9 mouse cellular contexts compared by ENCODE assay signal in the genomic region with DNA sequence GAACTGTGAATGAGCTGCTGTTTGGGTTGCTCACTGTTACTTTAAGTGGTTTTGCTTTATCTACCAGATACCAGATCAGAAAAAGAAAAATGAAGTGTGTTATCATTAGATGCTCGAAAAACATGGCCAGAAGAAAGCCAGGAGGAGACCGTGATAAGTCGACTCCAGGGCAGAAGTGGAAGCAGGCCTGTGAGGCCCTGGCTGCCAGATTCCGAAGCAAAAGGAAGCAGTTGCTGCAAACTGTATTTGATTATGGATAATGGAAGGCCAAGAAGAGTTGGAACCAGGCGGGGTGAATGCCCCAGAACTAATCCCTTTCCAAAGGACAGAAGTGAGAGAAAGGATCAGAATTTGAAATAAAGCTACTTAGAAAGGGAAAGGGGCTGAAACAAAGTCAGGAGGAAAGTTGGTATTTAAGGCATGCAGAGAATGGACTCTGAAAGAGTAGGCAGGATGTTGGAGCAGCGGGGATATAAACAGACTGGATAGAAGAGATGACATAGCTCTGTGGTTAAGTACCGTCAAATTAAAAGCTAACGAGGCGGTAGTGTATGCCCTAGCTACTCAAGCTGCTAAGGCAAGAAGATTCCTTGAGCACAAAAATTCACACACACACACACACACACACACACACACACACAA. TPM values are rescaled to one million over a fixed set of nuclear protein-coding genes. Genes with fewer than 3 reads are reported as not detected.
A peak's percentile ranks its signal among the peaks of the same experiment; 100 is the strongest.
DNase-seq lines count a peak whose midpoint lies in the region; ATAC-seq and TF ChIP-seq lines count a peak whose summit lies in the region.
"Had no signal": no experiment of that assay in that cellular context is flagged by ENCODE, and none has a peak within 500 bp of the region (broad histone marks: within the 10 kb centered on the region; RNA-seq: fewer than 3 reads in every experiment).

No protein-coding gene starts in this region.

- no peak for DNase-seq in limb, embryonic 14.5 days (ENCODE audit: low spot score)
- DNase-seq in limb, embryonic 10.5 days (ENCODE audit: low spot score): no peak
- peak; percentile 62 for DNase-seq in c-Kit-positive CD71-positive TER-119-negative erythroid progenitor cells, embryonic 14.5 days (ENCODE audit: low read depth)
- DNase-seq in adrenal gland, adult (ENCODE audit: inconsistent age in 2 of 2, low spot score in 1 of 2): no peak
- DNase-seq: kidney, adult 18-20 months had no signal

- no peak overlapping the region for H3K4me3 ChIP-seq in limb, embryonic 14.5 days (replicated peaks; ENCODE audit: low read length)
- no peak overlapping the region for H3K4me3 ChIP-seq in limb, embryonic 10.5 days

- H3K9me3 ChIP-seq in limb, embryonic 14.5 days (ENCODE audit: control insufficient read depth, low read length): no peaks in the 10 kb centered on the region
- no peaks in the 10 kb centered on the region for H3K9me3 ChIP-seq in limb, embryonic 10.5 days (replicated peaks)

- H3K4me2 ChIP-seq in limb, embryonic 14.5 days (replicated peaks; ENCODE audit: low read depth, low read length, severe bottlenecking): no peak overlapping the region

- WGBS in limb, embryonic 14.5 days: 28% methylated on average over 9 of the region's 9 CpGs
- WGBS in limb, embryonic 10.5 days: 49% methylated on average over 9 of the region's 9 CpGs

- TF ChIP-seq POLR2A in limb, embryonic 14.5 days (IDR thresholded peaks at IDR 0.05; ENCODE audit: borderline replicate concordance, extremely low read depth, insufficient read depth, insufficient read length): no peak

- no peak for ATAC-seq in limb, embryonic 14.5 days (ENCODE audit: low FRiP score, low read depth)
- peak; percentile 53; the same call in 1 of the 2 replicates for ATAC-seq in erythroblast, adult 5-6 weeks (replicated peaks; ENCODE audit: low FRiP score, poor library complexity, severe bottlenecking)
- ATAC-seq in megakaryocyte-erythroid progenitor cell, adult 5-6 weeks (replicated peaks; ENCODE audit: low FRiP score, low TSS enrichment, poor library complexity, severe bottlenecking): peak; percentile 90
- ATAC-seq in frontal cortex, adult (ENCODE audit: low TSS enrichment): no peak

- no peaks in the 10 kb centered on the region for H3K36me3 ChIP-seq in limb, embryonic 14.5 days (ENCODE audit: control insufficient read depth, insufficient read depth, low read length)
- no peaks in the 10 kb centered on the region for H3K36me3 ChIP-seq in limb, embryonic 10.5 days

- H3K27me3 ChIP-seq in limb, embryonic 14.5 days (ENCODE audit: control insufficient read depth, insufficient read depth, low read length): no peaks in the 10 kb centered on the region
- no peaks in the 10 kb centered on the region for H3K27me3 ChIP-seq in limb, embryonic 10.5 days (ENCODE audit: low read depth, poor library complexity, severe bottlenecking)

- H3K27ac ChIP-seq in limb, embryonic 14.5 days (replicated peaks; ENCODE audit: low read depth, low read length): 0 out of 2 replicates have a peak overlapping the region, but pooled peaks have one; percentile 19
- no peak overlapping the region for H3K27ac ChIP-seq in limb, embryonic 10.5 days

- no peaks in the 10 kb centered on the region for H3K4me1 ChIP-seq in limb, embryonic 14.5 days (ENCODE audit: control insufficient read depth, insufficient read depth, low read length)
- peaks cover 12% of the 10 kb centered on the region for H3K4me1 ChIP-seq in limb, embryonic 10.5 days

- H3K9ac ChIP-seq in limb, embryonic 14.5 days (ENCODE audit: low read depth, low read length, severe bottlenecking): 0 out of 2 replicates have a peak overlapping the region, but pooled peaks have one; percentile 7

RNA-seq across cellular contexts. Expression of gene Lats2, which starts 4.7 kb away (rescaled TPM):
- 28.5 and 34.7 TPM in 2 replicates for polyA plus RNA-seq in limb, embryonic 14.5 days (2012; rRNA removed)
- 25.3 and 29.7 TPM in 2 replicates for polyA plus RNA-seq in limb, embryonic 14.5 days (2014; fragmentation: Nextera tagmentation; extraction: Ambion mirVana)
- polyA plus RNA-seq in limb, embryonic 10.5 days (2016; fragmentation: Nextera tagmentation; extraction: Ambion mirVana): 16.3 and 21.0 TPM in 2 replicates
- 6.3 and 7.9 TPM in 2 replicates for total RNA-seq in erythroblast, adult 5-6 weeks (2015; ENCODE audit: low replicate concordance)
- total RNA-seq in erythroblast, adult 5-6 weeks (2017; ENCODE audit: low replicate concordance): 9.9 and 16.0 TPM in 2 replicates
- total RNA-seq in megakaryocyte-erythroid progenitor cell, adult 5-6 weeks (2014; fragmentation: Nextera tagmentation): 6.3 and 11.0 TPM in 2 replicates
- 2.4 and 3.2 TPM in 2 replicates for total RNA-seq in megakaryocyte-erythroid progenitor cell, adult 5-6 weeks (2017)

RNA-seq across cellular contexts. Expression of gene Gm49361, which starts 7.6 kb away (rescaled TPM):
- not detected in 2 replicates for polyA plus RNA-seq in limb, embryonic 14.5 days (2012; rRNA removed)
- not detected in 2 replicates for polyA plus RNA-seq in limb, embryonic 14.5 days (2014; fragmentation: Nextera tagmentation; extraction: Ambion mirVana)
- not detected in 2 replicates for polyA plus RNA-seq in limb, embryonic 10.5 days (2016; fragmentation: Nextera tagmentation; extraction: Ambion mirVana)
- total RNA-seq in erythroblast, adult 5-6 weeks (2015; ENCODE audit: low replicate concordance): not detected in 2 replicates
- not detected in 2 replicates for total RNA-seq in erythroblast, adult 5-6 weeks (2017; ENCODE audit: low replicate concordance)
- not detected in 2 replicates for total RNA-seq in megakaryocyte-erythroid progenitor cell, adult 5-6 weeks (2014; fragmentation: Nextera tagmentation)
- not detected in 2 replicates for total RNA-seq in megakaryocyte-erythroid progenitor cell, adult 5-6 weeks (2017)
- total RNA-seq: monocyte, adult 5-6 weeks had no signal

RNA-seq across cellular contexts. Expression of gene Sap18, which starts 44.5 kb away (rescaled TPM):
- polyA plus RNA-seq in limb, embryonic 14.5 days (2012; rRNA removed): 19.3 and 39.6 TPM in 2 replicates
- 37.5 and 45.6 TPM in 2 replicates for polyA plus RNA-seq in limb, embryonic 14.5 days (2014; fragmentation: Nextera tagmentation; extraction: Ambion mirVana)
- polyA plus RNA-seq in limb, embryonic 10.5 days (2016; fragmentation: Nextera tagmentation; extraction: Ambion mirVana): 25.2 and 34.5 TPM in 2 replicates
- 35.7 and 47.8 TPM in 2 replicates for total RNA-seq in erythroblast, adult 5-6 weeks (2015; ENCODE audit: low replicate concordance)
- total RNA-seq in erythroblast, adult 5-6 weeks (2017; ENCODE audit: low replicate concordance): 4.3 and 16.0 TPM in 2 replicates
- total RNA-seq in megakaryocyte-erythroid progenitor cell, adult 5-6 weeks (2014; fragmentation: Nextera tagmentation): 172 and 187 TPM in 2 replicates
- 28.6 and 29.8 TPM in 2 replicates for total RNA-seq in megakaryocyte-erythroid progenitor cell, adult 5-6 weeks (2017)

Comparison
In these comparisons a context has a peak if more than half of its experiments do, and no peak if none do; other contexts are left out.
1. ATAC-seq: peak in erythroblast, adult 5-6 weeks (single experiment) and megakaryocyte-erythroid progenitor cell, adult 5-6 weeks (single experiment); none in limb, embryonic 14.5 days (single experiment) and frontal cortex, adult (single experiment).